Mouse (Mus musculus): Measurements from ENCODE around the gene Pofut1.

The Pofut1 gene

DNA sequence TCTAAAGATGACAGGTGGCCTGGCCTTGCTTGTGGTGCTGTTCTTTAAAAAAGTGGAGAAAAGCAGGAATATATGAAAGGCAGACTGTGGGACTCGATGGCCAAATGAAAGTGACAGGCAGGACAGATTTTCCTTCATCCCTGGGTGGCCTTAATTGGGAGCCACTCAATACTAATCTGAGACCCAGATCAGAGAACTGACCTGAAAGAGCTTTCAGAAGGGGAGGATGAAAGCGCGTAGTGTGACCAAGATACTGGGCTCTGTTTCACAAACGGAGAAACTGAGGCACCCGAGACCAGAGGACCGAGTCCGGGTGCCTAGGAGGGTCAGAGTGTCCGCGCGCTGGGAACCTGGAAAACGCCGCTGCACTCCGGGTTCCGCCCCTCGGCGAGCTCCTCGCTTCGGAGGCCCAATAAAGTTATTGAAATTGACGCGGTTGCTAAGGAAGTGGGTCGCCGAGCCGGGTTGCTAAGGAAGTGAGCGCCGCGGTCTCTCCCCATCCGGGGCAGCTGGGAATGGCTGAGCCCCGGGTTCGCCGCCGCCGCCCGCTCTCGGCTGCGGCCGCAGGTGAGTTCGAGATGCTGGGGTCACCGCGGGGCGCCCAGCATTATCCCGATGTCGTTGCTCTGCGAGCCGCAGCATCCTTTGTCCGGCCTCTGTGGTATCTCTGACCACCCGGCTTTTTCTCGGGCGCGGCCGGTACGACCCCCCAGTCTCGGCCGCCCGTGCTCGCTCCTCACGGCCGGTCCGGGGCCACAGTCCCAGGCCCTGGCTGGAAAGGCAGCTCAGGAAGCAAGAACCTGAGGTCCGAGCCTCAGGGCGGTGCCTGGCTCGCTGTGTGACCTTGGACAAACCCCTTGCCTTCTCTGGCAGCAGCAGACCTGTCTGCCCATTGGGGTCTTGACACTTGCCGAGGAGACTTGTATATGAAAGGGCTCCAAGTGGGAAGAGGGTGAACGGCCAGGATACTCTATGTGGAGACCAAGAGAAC is 49.9 kb downstream of the Pofut1 start, which contains the start of gene Kif3b:
Gene Kif3b, plus strand, starts transcription at position 476 of the 991 bp plus-strand sequence.
- DNase-seq (ENCODE audit: low read depth), result peak; percentile 92

DNA sequence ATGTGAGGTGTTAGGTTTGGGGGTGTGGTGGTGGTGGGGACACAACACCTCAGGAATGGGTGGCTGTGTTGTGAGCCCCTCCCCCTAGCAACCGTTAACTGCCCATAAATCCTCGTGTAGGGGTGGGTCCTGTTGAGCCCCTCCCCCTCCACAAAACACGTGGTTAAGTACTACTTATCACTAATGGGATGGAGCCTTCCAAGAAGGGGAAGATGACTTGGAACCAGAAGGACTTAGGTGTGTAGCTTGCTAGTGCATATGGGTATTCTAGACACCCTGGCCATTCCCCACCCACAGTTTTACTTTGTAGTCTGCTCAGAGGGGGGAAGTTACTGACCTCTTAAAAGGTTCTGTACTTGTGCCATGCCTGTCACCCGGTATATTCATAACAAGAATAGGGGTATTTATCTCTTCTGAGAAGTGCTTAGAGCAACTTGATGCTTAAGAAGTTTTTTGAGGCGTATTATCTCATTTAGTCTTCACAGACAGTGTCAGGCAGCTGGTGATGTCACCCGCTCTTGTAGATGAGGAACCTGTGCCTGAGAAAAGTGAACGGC is 51.0 kb downstream of the Pofut1 start:
- DNase-seq (ENCODE audit: low read depth), result peak; percentile 87

DNA sequence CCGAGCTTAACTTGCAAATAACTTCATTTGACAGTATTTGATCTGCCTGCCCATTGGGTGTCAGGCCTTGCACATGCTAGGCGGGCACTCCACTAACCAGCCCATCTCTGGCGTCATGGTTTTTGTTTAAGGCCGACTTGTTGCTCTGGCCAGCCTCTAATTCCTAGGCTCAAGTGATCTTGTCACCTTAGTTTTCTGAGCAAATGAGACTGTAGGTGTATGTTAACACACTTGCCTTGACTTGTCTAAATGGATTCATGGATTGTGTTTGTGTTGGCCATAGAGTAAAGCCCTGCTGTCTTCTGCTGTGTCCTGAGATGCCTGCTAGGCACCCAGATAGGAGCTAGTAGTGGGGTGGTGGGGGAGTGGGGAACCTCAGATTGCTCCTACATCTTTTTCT is 53.9 kb downstream of the Pofut1 start:
- DNase-seq (ENCODE audit: low read depth), result no peak

DNA sequence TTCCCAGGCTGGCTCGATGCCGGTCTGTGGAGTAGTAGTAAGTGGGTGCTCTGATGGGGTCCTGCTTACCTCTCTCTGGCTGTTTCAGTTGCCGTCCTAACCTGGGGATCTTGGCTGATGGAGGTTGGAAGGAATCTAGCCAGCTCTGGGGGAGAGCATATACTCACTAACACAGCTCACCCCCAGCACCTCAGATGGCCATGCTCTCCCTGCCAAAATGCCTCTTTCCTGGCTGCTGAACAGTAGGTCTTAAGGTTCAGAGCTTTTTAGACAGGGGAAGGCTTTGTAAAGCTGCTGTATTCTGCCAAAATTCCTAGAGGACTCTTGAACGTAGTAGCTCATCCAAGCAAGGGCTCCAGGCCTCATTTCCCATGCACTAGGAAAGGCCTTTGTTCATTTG is 56.4 kb downstream of the Pofut1 start:
- DNase-seq (ENCODE audit: low read depth), result no peak

GRCm38 (mm10) chr2:153298460-153298859 is 57.1 kb downstream of the Pofut1 start:
- DNase-seq (ENCODE audit: low read depth), result peak; percentile 42

- peak; percentile 47 for DNase-seq (ENCODE audit: low read depth)
These were observed 57.5 kb downstream of the Pofut1 start for GRCm38 (mm10) chr2:153298863-153299262.

GRCm38 (mm10) chr2:153301123-153301522 is 59.8 kb downstream of the Pofut1 start:
- DNase-seq (ENCODE audit: low read depth), result no peak

DNA sequence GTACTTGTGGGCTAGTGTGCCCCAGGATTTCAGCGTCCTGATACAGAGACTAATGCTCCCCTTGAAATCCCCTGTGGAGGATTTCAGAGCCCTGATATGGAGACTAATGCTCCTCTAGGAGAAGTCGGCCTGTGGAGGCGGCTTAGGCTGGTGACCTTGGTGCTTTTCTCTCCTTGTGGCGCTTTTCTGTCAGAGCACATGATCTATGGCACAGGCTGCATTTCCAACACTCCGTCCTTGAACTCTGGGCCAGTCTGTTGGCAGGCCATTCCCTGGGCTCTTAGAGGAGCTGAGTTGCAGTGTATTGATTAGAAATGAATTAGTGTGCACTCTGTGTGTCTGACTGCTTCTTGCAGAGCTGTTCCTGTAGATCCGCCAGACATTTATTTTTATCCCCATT is 63.9 kb downstream of the Pofut1 start:
- no peak for DNase-seq (ENCODE audit: low read depth)

DNA sequence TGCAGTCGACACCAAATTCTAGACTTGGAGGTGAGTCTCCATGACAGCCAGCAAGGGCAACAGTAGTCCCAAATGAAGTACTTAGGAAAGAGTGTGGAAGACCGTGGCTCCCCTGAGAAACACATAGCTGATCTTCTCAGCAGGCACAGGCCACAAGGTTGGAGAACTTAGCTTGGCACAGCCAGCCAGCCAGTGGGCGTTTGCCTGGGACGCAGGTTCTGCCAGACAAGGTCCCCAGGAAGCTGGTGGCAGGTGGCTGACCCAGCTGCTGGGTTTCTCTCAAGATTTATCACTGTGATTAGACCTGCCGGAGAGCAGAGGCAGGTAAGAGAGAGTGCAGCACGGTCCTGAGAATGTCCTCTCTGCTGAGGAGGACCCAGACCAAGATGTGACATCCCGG is 67.3 kb downstream of the Pofut1 start:
- no peak for DNase-seq (ENCODE audit: low read depth)

DNA sequence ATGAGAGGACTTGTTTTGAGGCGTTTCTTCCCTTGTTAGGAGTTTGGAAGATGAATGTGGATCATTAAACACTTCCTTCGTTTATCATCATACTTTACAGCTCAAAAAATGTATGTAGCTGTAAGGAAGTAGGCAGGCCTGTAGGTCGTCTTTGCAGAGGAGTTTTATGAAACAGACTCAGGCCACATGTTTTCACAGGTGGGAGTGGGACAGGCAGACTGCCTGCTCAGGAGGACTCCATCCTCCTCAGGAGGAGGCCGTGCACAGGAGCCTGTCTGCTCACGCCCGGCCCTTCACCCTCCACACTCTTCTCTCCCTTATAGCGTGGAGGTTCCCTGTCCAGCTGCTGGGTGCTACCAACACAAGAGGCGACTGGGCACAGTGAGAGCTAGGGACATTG is 67.8 kb downstream of the Pofut1 start:
- no peak for DNase-seq (ENCODE audit: low read depth)

DNA sequence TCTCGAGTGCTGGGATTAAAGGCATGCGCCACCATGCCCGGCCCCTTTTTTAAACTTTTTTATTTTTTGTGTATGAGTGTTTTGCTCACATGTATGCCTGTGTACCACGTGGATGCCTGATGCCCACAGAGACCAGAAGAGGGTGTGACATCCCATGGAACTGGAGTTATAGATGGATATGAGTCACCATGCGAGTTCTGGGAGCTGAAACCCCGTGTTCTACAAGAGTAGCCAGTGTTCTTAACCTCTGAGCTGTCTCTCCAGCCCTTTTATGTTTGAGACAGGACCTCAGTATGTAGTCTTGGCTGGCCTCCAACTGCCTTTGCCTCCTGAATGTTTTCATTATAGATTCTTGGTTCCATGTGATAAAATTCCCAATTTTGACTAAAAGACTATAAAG is 68.9 kb downstream of the Pofut1 start:
- no peak for DNase-seq (ENCODE audit: low read depth)

DNA sequence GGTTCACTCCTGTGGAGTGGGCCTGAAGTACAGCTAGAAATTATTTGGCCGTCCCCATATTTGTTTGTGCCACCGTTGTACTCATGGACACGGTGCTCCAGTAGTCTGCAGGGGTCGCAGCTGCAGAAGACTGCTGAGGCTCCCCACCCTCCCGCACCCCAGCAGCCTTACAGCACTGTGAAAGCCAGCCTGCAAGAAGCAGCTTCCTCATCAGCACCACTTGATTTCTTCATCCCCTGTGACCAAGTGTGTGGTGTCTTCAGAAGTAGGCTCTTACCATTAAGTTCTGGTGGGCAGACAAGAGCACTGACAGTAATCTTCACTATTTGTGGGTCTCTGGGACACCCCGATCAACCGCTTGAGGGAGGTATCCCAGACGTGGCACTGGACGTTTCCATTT is 71.6 kb downstream of the Pofut1 start:
- no peak for DNase-seq (ENCODE audit: low read depth)

GRCm38 (mm10) chr2:153318408-153318807 is 77.1 kb downstream of the Pofut1 start:
- DNase-seq (ENCODE audit: low read depth), result no peak

- DNase-seq (ENCODE audit: low read depth), result no peak
These were observed 77.8 kb downstream of the Pofut1 start for GRCm38 (mm10) chr2:153319036-153319643.

Measured in induced T-regulatory cell, adult 2 months (primary cell).